Mouse (Mus musculus): ENCODE data around the gene Calr. TPM values are rescaled to one million over a fixed set of nuclear protein-coding genes. Genes with fewer than 3 reads are reported as not detected.

Calr gene
- polyA plus RNA-seq, 1 experiment from 2014 or later: 925 TPM

GRCm38 (mm10) chr8:84877297-84878035 lies 30.7 kb upstream of the Calr start:
- Histone ChIP-seq H3K4me1 (ENCODE audit: control insufficient read depth, insufficient read depth, low read length) (peaks cover 1% of the 10 kb centered on the region; the same call in 1 of the 2 replicates), H3K9me3 (ENCODE audit: control insufficient read depth, low read length) (no peaks in the 10 kb centered on the region), H3K4me2 (ENCODE audit: low read depth) (no peak overlapping the region), H3K27me3 (ENCODE audit: control insufficient read depth, insufficient read depth, low read length) (peaks cover 2% of the 10 kb centered on the region; the same call in 1 of the 2 replicates), H3K27ac (ENCODE audit: low read depth, low read length) (no peak overlapping the region), H3K4me3 (ENCODE audit: low read depth, low read length) (no peak overlapping the region), H3K9ac (ENCODE audit: low read length) (no peak overlapping the region), H3K36me3 (ENCODE audit: control insufficient read depth, insufficient read depth, low read length) (no peaks in the 10 kb centered on the region)
- ATAC-seq (ENCODE audit: insufficient read depth, low FRiP score, low TSS enrichment) (no peak), DNase-seq (ENCODE audit: low spot score) (no peak)
- WGBS: 88% methylated on average over 3 of the region's 3 CpGs

GRCm38 (mm10) chr8:84874339-84874738 lies 27.6 kb upstream of the Calr start:
- Histone ChIP-seq H3K9ac (ENCODE audit: low read length) (no peak overlapping the region), H3K36me3 (ENCODE audit: control insufficient read depth, insufficient read depth, low read length) (no peaks in the 10 kb centered on the region), H3K9me3 (ENCODE audit: control insufficient read depth, low read length) (no peaks in the 10 kb centered on the region), H3K4me1 (ENCODE audit: control insufficient read depth, insufficient read depth, low read length) (peaks cover 8% of the 10 kb centered on the region), H3K27me3 (ENCODE audit: control insufficient read depth, insufficient read depth, low read length) (peaks cover 3% of the 10 kb centered on the region; the same call in 1 of the 2 replicates), H3K27ac (ENCODE audit: low read depth, low read length) (no peak overlapping the region), H3K4me3 (ENCODE audit: low read depth, low read length) (no peak overlapping the region), H3K4me2 (ENCODE audit: low read depth) (no peak overlapping the region)
- ATAC-seq (ENCODE audit: insufficient read depth, low FRiP score, low TSS enrichment): no peak
- 95% methylated on average over 3 of the region's 3 CpGs for WGBS
- DNase-seq (ENCODE audit: low spot score): no peak

GRCm38 (mm10) chr8:84873016-84873415 lies 26.3 kb upstream of the Calr start:
- 69% methylated on average over 4 of the region's 4 CpGs for WGBS
- no peak overlapping the region for H3K27ac ChIP-seq (ENCODE audit: low read depth, low read length)
- DNase-seq (ENCODE audit: low spot score) (no peak), ATAC-seq (ENCODE audit: insufficient read depth, low FRiP score, low TSS enrichment) (no peak)
- no peak overlapping the region for H3K4me3 ChIP-seq (ENCODE audit: low read depth, low read length)
- H3K27me3 ChIP-seq (ENCODE audit: control insufficient read depth, insufficient read depth, low read length): peaks cover 3% of the 10 kb centered on the region; the same call in 1 of the 2 replicates
- peaks cover 8% of the 10 kb centered on the region for H3K4me1 ChIP-seq (ENCODE audit: control insufficient read depth, insufficient read depth, low read length)
- no peak overlapping the region; the same call in 1 of the 2 replicates for H3K9ac ChIP-seq (ENCODE audit: low read length)
- H3K9me3 ChIP-seq (ENCODE audit: control insufficient read depth, low read length): no peaks in the 10 kb centered on the region
- H3K36me3 ChIP-seq (ENCODE audit: control insufficient read depth, insufficient read depth, low read length): peaks cover 5% of the 10 kb centered on the region
- H3K4me2 ChIP-seq (ENCODE audit: low read depth): peak overlapping the region; percentile 72

- Histone ChIP-seq H3K27me3 (ENCODE audit: control insufficient read depth, insufficient read depth, low read length) (peaks cover 3% of the 10 kb centered on the region; the same call in 1 of the 2 replicates), H3K4me1 (ENCODE audit: control insufficient read depth, insufficient read depth, low read length) (peaks cover 8% of the 10 kb centered on the region), H3K4me2 (ENCODE audit: low read depth) (peak overlapping the region; percentile 72), H3K9me3 (ENCODE audit: control insufficient read depth, low read length) (no peaks in the 10 kb centered on the region), H3K36me3 (ENCODE audit: control insufficient read depth, insufficient read depth, low read length) (peaks cover 7% of the 10 kb centered on the region), H3K4me3 (ENCODE audit: low read depth, low read length) (peak overlapping the region; percentile 37), H3K9ac (ENCODE audit: low read length) (peak overlapping the region; percentile 52), H3K27ac (ENCODE audit: low read depth, low read length) (no peak overlapping the region)
- DNase-seq (ENCODE audit: low spot score) (peak; percentile 53), ATAC-seq (ENCODE audit: insufficient read depth, low FRiP score, low TSS enrichment) (peak; percentile 65; the same call in 1 of the 2 replicates)
- 3% methylated on average over 54 of the region's 54 CpGs for WGBS
Observed at GRCm38 (mm10) chr8:84872309-84872965, 25.7 kb upstream of the Calr start.

- peaks cover 8% of the 10 kb centered on the region for H3K4me1 ChIP-seq (ENCODE audit: control insufficient read depth, insufficient read depth, low read length)
- DNase-seq (ENCODE audit: low spot score) (peak; percentile 78), ATAC-seq (ENCODE audit: insufficient read depth, low FRiP score, low TSS enrichment) (peak; percentile 58; the same call in 1 of the 2 replicates)
- H3K9ac ChIP-seq (ENCODE audit: low read length): peak within 1 kb of the TSS; percentile 52
- peak within 1 kb of the TSS; percentile 72 for H3K4me2 ChIP-seq (ENCODE audit: low read depth)
- peak within 1 kb of the TSS; percentile 37 for H3K4me3 ChIP-seq (ENCODE audit: low read depth, low read length)
- H3K36me3 ChIP-seq (ENCODE audit: control insufficient read depth, insufficient read depth, low read length): peaks cover 12% of the 10 kb centered on the region
- no peaks in the 10 kb centered on the region for H3K9me3 ChIP-seq (ENCODE audit: control insufficient read depth, low read length)
- H3K27ac ChIP-seq (ENCODE audit: low read depth, low read length): no peak within 1 kb of the TSS
- H3K27me3 ChIP-seq (ENCODE audit: control insufficient read depth, insufficient read depth, low read length): peaks cover 3% of the 10 kb centered on the region; the same call in 1 of the 2 replicates
- WGBS: 17% methylated on average over 44 of the region's 46 CpGs
Observed at GRCm38 (mm10) chr8:84871376-84872308, 24.9 kb upstream of the Calr start, which contains the start of gene Syce2. Gene Syce2 (plus strand): TSS chr8:84872111.

GRCm38 (mm10) chr8:84856864-84857441 lies 10.2 kb upstream of the Calr start, which contains the start of gene Farsa:
Gene Farsa (plus strand): TSS chr8:84856989.
- peaks cover 12% of the 10 kb centered on the region for H3K4me1 ChIP-seq (ENCODE audit: control insufficient read depth, insufficient read depth, low read length)
- ATAC-seq (ENCODE audit: insufficient read depth, low FRiP score, low TSS enrichment) (peak; percentile 84), DNase-seq (ENCODE audit: low spot score) (peak; percentile 92)
- no peaks in the 10 kb centered on the region for H3K27me3 ChIP-seq (ENCODE audit: control insufficient read depth, insufficient read depth, low read length)
- H3K36me3 ChIP-seq (ENCODE audit: control insufficient read depth, insufficient read depth, low read length): peaks cover 7% of the 10 kb centered on the region; the same call in 1 of the 2 replicates
- WGBS: under 1% methylated on average over 39 of the region's 39 CpGs
- peak within 1 kb of the TSS; percentile 74 for H3K9ac ChIP-seq (ENCODE audit: low read length)
- H3K27ac ChIP-seq (ENCODE audit: low read depth, low read length): no peak within 1 kb of the TSS
- H3K4me2 ChIP-seq (ENCODE audit: low read depth): peak within 1 kb of the TSS; percentile 86
- H3K9me3 ChIP-seq (ENCODE audit: control insufficient read depth, low read length): no peaks in the 10 kb centered on the region
- H3K4me3 ChIP-seq (ENCODE audit: low read depth, low read length): peak within 1 kb of the TSS; percentile 85

- peak overlapping the region; percentile 85; the same call in 1 of the 2 replicates for H3K4me3 ChIP-seq (ENCODE audit: low read depth, low read length)
- peaks cover 12% of the 10 kb centered on the region for H3K4me1 ChIP-seq (ENCODE audit: control insufficient read depth, insufficient read depth, low read length)
- H3K36me3 ChIP-seq (ENCODE audit: control insufficient read depth, insufficient read depth, low read length): peaks cover 4% of the 10 kb centered on the region; the same call in 1 of the 2 replicates
- DNase-seq (ENCODE audit: low spot score) (no peak), ATAC-seq (ENCODE audit: insufficient read depth, low FRiP score, low TSS enrichment) (peak; percentile 38; the same call in 1 of the 2 replicates)
- WGBS: 95% methylated on average over 3 of the region's 3 CpGs
- H3K27me3 ChIP-seq (ENCODE audit: control insufficient read depth, insufficient read depth, low read length): no peaks in the 10 kb centered on the region
- H3K9ac ChIP-seq (ENCODE audit: low read length): peak overlapping the region; percentile 74
- no peaks in the 10 kb centered on the region for H3K9me3 ChIP-seq (ENCODE audit: control insufficient read depth, low read length)
- no peak overlapping the region for H3K27ac ChIP-seq (ENCODE audit: low read depth, low read length)
- no peak overlapping the region; the same call in 1 of the 2 replicates for H3K4me2 ChIP-seq (ENCODE audit: low read depth)
Observed at GRCm38 (mm10) chr8:84856434-84856833, 9.7 kb upstream of the Calr start.
